Mouse (Mus musculus) skeletal muscle tissue, adult 2 months (tissue): ENCODE results near the gene Ctr9.
A peak's percentile ranks its signal among the peaks of the same experiment; 100 is the strongest.

Source experiments
- DNase-seq: peaks from one replicate; pipeline ENCODE4 v3.0.0-alpha.2; 2012; ENCODE audit warnings: low read depth, low spot score

The Ctr9 gene

DNA sequence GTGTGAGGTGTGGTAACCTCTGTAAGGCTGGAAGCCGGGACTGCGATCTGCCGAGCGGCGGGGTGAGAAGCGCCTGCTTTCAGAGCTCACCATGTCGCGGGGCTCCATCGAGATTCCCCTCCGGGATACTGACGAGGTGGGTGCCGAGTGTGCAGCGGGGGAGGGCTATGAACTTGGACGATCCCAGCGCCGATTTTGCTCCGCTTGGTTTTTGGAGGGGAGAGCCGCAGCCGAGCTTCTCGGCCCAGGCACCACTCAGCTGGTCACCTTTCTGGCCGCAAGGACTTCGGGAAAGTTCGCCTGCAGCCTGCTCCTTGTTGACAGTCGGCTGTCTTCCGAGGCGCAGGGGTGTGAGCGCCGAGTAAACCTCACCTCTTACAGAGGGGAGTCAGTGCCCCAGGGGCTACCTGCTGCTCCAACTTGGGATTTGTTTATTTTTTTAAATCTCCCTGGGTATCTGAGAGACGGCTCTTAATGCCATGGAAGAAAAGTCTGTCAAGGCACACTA lies 349 bp downstream of the Ctr9 start:
- DNase-seq = peak; percentile 21

DNA sequence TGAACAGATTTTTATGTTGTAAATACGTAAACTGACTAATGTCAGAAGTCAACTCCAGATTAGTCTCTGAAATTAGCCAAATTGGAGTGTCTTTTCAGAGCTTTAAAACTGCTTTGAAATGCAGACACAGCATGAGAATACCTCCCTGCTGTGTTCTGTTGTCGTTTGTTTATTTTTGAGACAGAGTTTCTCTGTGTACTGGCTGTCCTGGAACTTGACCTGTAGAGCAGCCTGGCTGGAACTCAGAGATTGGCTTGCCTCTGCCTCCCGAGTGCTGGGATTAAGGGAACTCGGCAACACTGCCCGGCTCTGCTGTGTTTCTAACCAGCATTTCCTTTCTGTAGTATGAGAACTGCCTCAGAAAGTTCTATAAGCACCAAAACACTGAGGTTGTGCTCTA lies 20.2 kb downstream of the Ctr9 start:
- DNase-seq = no peak

DNA sequence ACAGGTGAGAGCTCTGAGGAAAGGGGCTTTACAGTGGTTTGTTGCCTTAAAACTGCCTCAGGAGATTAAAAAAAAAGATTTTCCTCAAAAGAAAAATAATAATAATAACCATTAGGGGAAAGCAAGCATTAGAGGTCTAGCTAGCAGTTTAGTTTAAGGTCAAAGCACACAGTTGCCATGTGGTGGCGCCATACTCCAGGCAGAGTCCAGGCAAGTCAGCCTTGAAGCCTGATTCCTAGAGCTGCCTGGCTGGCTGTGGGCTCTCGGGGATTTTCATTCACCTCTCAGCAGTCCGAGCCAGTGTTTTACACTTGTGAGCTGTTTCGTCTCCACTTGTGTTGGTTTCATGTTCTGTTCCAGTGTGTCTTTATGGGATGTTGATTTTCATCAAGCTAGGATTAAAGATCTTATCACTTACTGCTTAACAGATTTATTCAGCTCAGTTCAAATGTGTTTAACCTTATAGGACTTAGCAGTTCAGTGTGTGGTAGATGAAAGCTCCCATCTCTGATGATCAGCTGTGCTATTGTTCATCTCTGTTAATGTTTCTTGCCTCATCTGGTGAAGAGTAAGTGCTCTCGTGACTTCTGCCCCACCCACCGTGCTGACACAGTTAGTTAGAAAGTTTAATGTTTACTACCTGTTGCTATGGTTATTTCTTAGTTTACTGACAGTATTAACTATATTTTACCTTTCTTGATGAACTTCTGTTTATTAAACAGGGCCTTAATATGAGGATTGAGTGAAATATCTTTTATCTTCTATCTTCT lies 21.1 kb downstream of the Ctr9 start:
- peak; percentile 54 for DNase-seq

DNA sequence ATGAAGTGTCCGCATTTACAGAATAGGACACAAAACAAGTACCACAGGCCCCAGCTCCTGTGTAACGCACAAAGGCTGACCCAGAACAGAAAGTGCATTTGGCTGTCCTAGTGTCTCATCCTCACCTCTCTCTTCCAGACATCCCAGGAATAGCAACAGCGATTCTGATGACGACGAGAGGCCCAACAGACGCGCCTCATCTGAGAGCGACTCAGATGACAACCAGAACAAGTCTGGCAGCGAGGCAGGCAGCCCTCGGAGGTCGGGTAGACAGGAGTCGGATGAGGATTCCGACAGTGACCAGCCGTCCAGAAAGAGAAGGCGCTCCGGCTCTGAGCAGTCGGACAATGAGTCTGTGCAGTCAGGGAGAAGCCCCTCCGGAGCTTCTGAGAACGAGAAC lies 26.5 kb downstream of the Ctr9 start:
- peak; percentile 47 for DNase-seq

DNA sequence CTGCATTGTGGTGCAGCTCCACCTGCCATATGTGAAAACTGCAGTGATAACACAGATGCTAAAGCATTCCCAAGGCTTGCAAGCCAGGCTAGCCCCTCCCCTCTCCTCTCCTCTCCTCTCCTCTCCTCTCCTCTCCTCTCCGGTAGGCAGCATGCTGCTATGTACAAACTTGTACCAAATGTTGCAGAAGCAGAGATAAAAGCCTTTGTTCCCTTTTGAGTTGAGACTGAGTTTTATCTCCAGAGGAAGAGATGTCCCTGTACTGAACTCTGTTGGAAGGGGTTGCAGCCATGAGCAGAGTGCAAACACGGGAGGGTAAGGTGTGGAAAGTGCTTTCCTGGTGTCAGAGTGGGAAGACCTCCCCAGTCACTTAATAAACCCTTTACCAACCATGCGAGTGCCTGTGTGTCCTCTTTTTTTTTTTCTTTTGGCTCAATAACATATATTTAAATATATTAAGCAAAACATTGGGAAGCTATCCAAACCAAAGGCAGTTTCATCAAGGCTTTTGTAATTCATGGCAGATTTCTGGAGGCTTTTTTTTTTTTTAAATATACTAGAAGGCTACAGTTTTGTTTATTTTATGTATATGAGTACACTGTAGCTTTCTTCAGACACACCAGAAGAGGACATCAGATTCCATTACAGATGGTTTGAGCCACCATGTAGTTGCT lies 27.4 kb downstream of the Ctr9 start:
- DNase-seq = no peak

DNA sequence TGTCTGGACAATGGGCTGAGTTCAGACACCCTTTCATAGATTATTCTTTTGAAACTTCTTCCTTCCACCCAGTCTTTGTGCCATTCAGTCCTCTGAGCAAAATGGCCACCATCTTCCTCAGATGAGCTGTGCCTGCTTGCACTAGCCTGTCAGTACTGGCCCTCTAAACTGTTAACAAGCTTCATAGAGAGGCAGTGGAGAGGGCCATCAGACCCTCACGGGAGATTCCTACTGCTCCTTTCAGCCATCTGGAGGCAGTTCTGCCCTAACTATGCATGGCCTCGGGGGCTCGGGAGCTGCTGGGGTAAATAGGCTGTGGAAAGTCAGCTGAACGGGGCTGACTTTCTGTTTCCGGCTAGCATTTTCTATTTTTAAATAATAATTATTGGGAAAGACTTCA lies 30.8 kb downstream of the Ctr9 start:
- no peak for DNase-seq

DNA sequence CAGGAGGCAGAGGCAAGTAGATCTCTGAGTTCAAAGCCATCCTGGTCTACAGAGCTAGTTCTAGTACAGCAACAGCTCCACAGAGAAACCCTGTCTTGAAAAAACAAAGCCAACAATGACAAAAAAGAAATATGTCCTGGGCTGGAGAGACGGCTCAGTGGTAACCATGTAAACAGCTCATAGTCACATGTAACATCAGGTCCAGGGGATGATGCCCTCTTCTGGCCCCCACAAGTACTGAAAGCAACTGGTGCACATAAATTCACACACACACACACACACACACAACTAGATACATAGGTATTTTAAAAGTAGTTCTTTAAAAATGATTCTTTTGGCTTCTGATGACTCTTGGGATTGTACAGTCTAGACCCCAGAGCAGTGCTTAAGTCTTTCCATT lies 34.2 kb downstream of the Ctr9 start:
- DNase-seq = no peak

DNA sequence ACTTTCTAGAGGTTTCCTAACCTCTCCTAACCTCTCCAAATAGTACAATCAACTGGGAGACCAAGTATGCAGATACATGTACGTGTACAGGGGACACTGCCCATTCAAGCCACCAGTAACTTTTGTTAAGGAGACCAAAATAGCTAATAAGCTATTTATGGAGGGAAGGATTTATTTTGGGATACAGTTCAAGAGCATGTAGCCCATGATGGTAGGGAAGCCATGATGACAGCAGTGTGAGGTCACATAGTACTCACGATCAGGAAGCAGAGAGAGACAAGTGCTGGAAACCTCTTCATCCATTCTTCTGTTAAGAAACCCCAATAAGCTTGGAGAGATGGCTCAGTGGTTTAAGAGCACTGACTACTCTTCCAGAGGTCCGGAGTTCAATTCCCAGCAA lies 39.4 kb downstream of the Ctr9 start:
- no peak for DNase-seq

DNA sequence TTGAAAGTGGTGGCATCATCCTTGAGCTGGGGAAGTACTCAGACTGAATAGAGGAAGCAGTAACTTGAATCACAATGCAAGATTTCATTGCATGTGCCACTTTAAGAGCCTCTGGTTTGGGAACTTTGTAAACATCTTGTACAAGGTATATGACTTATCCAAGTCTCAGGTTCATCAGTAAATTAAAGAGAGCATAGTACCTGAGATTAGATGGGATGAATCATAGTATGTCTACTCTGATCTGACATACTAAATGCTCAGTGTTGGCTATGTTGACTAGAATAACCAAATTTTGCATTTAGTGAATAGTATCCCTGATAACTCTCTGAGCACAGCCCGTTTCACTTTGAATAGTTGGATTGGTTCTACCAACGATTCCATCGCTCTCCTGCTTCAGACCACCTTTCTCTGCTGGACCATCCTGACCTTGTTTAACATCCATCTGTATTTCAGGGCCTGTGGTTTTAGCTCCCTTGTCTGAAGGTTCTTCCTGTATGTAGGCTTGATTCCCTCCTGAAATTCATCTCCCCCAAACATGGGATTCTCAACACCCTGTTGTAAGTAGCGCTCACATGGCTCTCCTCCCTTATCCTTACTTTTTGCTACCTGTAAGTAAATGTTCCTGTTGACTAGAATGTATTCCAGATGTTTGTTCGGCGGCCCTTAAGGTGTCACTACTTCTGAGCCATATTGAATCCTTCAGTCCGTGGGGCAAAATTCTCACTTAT lies 40.9 kb downstream of the Ctr9 start:
- DNase-seq = no peak

DNA sequence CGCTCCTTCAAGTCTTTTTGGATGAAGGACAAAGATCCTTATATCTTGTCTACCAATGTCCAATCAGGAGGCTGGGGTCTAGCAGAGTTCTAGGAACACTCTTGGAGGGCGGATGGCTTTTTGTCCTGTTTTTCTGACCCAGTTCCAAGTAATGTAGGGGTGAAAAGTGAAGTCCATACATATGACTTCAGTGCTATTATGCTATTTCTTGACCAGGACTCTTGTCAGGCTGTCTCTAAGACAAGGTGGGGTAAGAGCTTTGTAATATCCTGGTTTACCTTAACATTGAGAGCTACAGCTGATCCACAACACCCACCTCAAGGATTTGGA lies 41.4 kb downstream of the Ctr9 start:
- DNase-seq = no peak

DNA sequence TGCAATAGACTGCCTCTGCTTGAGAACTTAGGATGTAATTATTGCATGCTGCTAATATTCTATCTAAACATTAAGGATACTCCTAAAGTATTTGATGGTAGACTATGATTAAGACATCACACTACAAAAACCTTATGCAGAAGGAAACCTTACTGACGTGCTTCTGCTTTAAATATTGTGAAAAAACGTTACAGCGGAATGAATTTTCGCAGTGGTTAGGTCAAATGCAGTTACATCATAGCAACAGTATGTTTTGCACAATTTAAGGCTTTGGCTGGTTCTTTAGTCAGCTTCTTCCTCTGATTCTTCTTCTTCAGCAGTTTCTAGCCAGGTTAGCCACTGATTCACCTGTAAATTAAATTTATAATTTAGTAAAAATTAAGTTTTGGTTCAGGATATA lies 43.7 kb downstream of the Ctr9 start:
- no peak for DNase-seq

DNA sequence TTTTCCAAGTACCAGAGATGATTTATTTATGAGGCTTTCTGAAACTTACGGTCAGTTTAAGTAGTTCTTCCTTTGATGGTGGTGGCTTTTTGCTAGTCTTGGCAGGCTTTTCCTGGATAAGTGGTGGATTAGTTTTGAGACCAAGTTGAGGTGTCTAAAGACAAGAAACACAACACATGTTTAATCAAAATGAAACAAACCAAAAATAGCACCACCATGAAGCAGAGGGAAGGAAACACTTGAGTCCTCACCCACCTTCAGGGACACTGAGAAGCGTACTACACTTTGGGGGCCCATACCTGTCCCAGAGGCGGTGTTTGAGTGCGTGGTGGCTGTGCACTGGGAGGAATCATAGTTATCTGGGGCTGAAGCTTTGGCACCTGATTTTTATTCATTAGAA lies 46.5 kb downstream of the Ctr9 start:
- DNase-seq = no peak

DNA sequence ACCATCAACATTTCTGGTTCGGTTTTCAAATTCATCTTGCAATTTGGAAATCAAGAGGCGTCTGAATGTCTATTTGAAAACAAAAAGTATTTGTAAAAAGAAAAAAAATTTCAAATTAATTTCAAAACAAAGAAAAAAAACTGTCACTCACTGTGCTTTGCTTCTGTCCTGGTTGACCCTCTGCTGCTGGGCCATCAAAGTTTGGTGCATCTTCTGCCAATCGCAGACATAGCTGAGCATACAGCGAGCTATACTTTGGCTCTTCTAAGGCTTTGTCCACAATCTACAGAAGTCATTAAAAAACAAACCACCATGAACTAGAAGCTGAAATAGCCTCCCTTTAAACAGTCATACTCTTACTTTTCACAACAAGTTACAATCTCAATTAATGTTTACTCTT lies 49.5 kb downstream of the Ctr9 start:
- DNase-seq = no peak

DNA sequence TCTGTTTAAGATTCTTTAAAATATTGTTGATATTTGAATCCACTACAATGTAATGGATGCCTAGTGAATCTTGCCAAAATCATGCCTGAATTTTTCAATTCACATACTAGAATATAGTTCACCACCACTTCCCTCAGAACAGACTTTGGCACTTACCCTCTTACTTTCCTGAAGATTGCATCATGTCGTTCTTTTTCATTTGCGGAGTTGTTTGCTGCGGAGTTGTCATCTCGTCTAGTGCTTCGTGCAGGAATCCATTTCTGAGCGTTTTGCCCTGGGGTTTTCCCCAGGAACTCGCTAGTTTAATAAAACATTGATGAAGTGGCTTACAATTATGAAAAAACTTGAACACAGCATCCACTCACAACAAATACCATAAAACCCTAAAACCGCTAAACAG lies 51.3 kb downstream of the Ctr9 start:
- DNase-seq = no peak

DNA sequence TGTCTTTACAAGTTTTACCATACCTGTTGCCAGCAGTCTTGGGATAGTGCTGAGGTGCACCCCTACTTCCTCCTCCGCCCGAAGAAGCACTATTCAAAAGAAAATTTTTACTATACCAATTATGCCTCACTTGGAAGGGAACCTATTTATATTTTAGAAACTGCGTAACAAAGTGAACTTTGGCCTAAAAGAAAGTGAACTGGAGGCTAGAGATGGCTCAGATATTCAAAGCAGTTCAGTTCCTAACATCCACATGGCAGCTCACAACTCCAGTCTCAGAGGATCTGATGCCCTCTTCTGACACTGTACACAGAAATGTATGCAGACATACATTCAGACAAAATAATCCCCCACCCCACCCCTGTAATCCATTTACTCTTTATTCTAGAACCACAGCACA lies 52.1 kb downstream of the Ctr9 start:
- no peak for DNase-seq

DNA sequence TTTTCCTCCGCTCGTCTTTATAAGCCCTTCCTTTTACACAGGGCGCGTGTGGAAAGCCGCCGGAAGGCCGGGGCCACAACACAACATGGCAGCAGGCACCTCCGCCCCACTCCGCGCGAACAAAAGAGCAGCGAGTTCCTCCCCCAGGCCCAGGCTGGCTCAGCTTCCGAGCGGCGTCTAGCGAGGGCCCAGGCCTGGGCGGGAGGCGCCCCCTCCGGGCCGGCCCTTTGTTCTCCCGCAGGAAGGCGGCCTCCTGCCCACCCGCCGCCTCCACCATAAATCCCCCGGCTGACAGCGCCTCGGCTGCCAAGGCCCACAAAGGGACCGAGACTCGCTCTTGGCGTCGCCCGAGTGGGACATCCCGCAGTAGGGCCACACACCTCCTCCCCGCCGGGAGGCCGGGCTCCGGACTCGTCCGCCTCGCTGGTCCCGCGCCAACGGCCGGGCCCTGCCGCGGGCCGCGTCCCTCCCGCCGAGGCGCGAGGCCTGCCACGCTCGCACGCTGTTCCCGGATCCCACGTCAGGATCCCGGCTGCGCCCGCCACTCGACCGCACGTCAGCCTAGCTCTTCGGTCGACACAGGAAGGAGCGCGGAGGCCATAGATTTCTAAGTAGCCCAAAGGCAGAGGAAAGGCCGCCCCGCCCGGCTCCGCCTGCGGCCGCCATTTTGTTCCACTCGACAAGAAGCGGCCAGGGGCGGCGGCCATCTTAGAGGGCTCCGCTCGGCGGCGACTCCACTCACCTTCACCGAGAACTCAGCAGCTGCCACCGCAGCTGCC lies 53.5 kb downstream of the Ctr9 start:
- peak; percentile 77 for DNase-seq

DNA sequence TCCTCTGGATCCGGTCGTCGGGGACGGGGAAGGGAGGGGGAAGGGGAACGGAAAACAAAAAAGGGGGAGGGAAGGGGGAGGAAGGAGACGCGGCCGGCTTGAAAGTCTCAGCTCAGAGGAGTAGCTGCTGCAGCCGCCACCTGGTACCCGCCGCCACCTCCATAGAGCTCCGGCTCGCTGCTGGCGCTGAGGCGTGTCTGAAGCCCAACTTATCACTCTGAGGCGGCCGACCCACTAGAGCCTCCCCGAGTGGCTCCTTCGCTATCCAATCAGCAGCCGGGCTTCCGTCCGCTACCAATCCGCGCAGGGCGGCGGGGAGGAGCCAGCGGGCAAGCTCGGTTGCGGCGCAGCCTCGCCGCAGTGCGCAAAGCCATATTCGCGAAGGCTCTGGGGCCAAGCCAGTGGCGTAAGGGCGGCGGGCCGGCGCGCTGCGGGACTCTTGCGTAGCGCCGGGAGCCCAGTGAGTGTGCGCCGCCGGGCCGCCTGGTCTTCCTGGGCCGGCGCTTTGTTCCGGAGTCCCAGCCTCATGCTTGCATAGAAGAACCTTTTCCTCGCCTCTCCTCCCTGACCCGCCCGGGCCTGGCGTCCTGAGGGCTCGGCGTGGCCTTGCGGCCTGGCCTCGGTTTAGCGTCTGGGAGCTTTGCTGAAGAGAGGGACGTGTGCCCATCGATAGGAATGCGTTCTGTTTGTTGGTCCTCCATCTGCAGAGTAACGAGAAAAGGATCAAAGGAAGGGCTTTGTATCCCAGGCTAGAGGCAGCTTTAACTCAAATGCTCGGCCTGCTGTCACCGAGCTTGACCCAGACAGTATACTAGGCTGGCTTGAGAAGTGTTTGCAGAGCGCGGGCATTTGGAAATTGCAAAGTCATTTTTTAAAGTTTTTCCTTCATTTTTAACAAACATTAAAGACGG lies 54.3 kb downstream of the Ctr9 start, which contains the start of gene Eif4g2:
Eif4g2 (minus strand) TSS at position 209 of the 911 bp plus-strand sequence.
- DNase-seq = peak; percentile 99

DNA sequence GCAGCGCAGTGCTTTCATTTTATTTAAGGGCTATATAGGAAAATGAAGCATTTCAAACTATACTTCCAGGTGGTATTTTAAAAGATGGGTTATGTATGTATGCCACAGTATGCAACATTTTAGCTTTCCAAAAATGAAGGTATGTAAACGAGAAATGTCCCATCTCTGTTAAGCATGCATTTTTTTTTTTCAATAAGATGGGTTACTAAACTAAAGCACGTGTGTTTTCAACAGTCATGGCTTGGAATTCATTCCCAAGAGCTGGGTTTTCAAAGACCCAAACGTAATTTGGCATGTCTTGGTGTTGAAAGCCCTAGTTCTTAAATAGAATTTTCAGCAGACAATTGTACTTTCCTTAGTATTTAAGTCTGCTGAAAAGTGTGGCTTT lies 55.0 kb downstream of the Ctr9 start:
- no peak for DNase-seq

DNA sequence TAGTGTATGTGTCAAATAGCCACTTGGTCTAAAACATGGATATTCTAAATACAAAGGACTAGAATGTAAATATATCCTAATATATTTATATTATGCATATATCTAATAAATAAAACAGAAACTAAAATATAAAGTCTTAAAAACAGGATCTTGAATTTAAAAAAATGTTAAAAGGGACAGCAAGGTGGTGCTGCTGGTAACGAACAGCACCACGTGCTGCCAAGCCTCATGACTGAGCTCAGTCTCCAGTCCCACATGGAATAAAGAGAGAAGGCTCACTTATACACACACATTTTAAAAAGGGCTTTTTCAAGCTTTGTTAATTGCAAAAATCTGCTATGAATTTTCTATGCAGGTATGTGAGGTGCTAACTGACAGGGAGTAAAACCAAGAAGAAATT lies 55.7 kb downstream of the Ctr9 start:
- no peak for DNase-seq

DNA sequence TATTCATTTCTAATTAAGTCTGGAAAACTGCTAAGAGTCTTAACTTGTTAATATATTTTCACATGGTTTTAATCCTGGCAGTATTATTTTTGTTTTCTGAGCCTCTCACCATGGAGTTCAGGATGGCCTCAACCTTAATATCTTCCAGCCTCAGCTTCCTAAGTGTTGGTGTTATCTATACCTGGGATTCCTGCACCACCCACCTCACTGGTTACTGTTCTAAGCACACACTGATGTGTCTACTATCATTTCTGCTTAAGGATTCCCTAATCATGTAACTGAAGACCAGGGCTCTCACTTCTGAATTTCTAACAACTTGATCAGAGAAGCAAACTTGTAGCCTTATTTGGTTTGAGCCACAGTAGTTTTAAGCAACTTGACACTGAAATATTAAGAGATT lies 56.4 kb downstream of the Ctr9 start:
- DNase-seq = no peak

DNA sequence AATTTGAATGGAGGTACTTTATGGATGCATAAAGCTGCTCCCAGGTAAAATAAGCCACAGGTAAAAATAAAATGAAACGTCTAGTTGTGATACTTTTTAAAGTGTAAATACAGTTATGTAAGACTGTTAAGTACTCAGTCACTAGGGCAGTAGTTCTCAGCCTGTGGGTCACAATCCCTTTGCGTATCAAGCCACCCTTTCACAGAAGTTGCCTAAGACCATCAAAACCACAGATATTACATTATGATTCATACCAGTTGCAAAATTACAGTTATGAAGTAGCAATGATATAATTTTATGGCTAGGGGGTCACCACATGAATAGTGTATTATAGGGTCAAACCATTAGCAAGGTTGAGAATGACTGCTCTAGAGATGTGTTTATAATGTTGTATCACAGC lies 66.4 kb downstream of the Ctr9 start:
- no peak for DNase-seq
